ENCODE assay signal across 21 mouse cellular contexts in genomic region chr12:111667421-111667820, GRCm38 (mm10). TPM values are rescaled to one million over a fixed set of nuclear protein-coding genes. Genes with fewer than 3 reads are reported as not detected.
DNase-seq lines count a peak whose midpoint lies in the region; ATAC-seq lines count a peak whose summit lies in the region.
"Had no signal": no experiment of that assay in that cellular context is flagged by ENCODE, and none has a peak within 500 bp of the region (broad histone marks: within the 10 kb centered on the region; RNA-seq: fewer than 3 reads in every experiment).

No protein-coding gene starts in this region.

- H3K4me2 ChIP-seq in forebrain, embryonic 12.5 days = no peak overlapping the region
- H3K4me2 ChIP-seq in forebrain, embryonic 16.5 days (ENCODE audit: low read length) = no peak overlapping the region
- H3K4me2 ChIP-seq in hindbrain, embryonic 13.5 days = no peak overlapping the region
- no peak overlapping the region for H3K4me2 ChIP-seq in hindbrain, embryonic 16.5 days (ENCODE audit: low read length)
- no peak overlapping the region for H3K4me2 ChIP-seq in midbrain, embryonic 13.5 days (replicated peaks)
- H3K4me2 ChIP-seq in midbrain, embryonic 15.5 days = no peak overlapping the region
- H3K4me2 ChIP-seq in neural tube, embryonic 15.5 days = no peak overlapping the region
- H3K4me2 ChIP-seq: heart, embryonic 12.5 days had no signal

- no peak overlapping the region; the same call in 1 of the 2 replicates for H3K9ac ChIP-seq in forebrain, embryonic 12.5 days
- H3K9ac ChIP-seq in forebrain, embryonic 16.5 days (replicated peaks; ENCODE audit: low read depth, low read length) = no peak overlapping the region
- H3K9ac ChIP-seq in hindbrain, embryonic 13.5 days = no peak overlapping the region
- no peak overlapping the region for H3K9ac ChIP-seq in hindbrain, embryonic 16.5 days (ENCODE audit: low read depth, low read length)
- no peak overlapping the region for H3K9ac ChIP-seq in midbrain, embryonic 13.5 days (replicated peaks)
- no peak overlapping the region for H3K9ac ChIP-seq in midbrain, embryonic 15.5 days
- no peak overlapping the region for H3K9ac ChIP-seq in neural tube, embryonic 15.5 days (replicated peaks)

- DNase-seq in ovary, postnatal 14 days (ENCODE audit: low spot score) = no peak
- DNase-seq: B cell, adult 2 months; gastrocnemius, postnatal 10 days; kidney, adult 18-20 months; lung, postnatal 4 days; right cerebral cortex, adult 18-20 months; right cerebral cortex, postnatal 4 days; thymus, postnatal 14 days had no signal

- H3K27ac ChIP-seq in forebrain, embryonic 12.5 days = peak overlapping the region; percentile 89
- H3K27ac ChIP-seq in forebrain, embryonic 16.5 days (ENCODE audit: low read length) = no peak overlapping the region
- peak overlapping the region; percentile 97 for H3K27ac ChIP-seq in hindbrain, embryonic 13.5 days
- H3K27ac ChIP-seq in hindbrain, embryonic 16.5 days (ENCODE audit: low read depth, low read length) = no peak overlapping the region
- H3K27ac ChIP-seq in midbrain, embryonic 13.5 days = peak overlapping the region; percentile 95; the same call in 1 of the 2 replicates
- no peak overlapping the region for H3K27ac ChIP-seq in midbrain, embryonic 15.5 days
- peak overlapping the region; percentile 93; the same call in 1 of the 2 replicates for H3K27ac ChIP-seq in neural tube, embryonic 15.5 days (replicated peaks)
- H3K27ac ChIP-seq: kidney, postnatal 0 days had no signal

- no peak for ATAC-seq in forebrain, embryonic 12.5 days (ENCODE audit: low FRiP score)
- ATAC-seq in forebrain, embryonic 16.5 days = no peak
- ATAC-seq in hindbrain, embryonic 13.5 days (ENCODE audit: low FRiP score) = no peak
- ATAC-seq in hindbrain, embryonic 16.5 days = no peak
- ATAC-seq in midbrain, embryonic 13.5 days = no peak
- ATAC-seq in midbrain, embryonic 15.5 days (replicated peaks) = no peak
- no peak for ATAC-seq in neural tube, embryonic 15.5 days (ENCODE audit: low FRiP score)
- ATAC-seq: Patski had no signal

- H3K4me1 ChIP-seq in forebrain, embryonic 12.5 days = peaks cover 34% of the 10 kb centered on the region
- peaks cover 25% of the 10 kb centered on the region for H3K4me1 ChIP-seq in forebrain, embryonic 16.5 days (replicated peaks; ENCODE audit: control insufficient read depth, insufficient read depth, low read length)
- H3K4me1 ChIP-seq in hindbrain, embryonic 13.5 days (replicated peaks) = peaks cover 38% of the 10 kb centered on the region
- H3K4me1 ChIP-seq in hindbrain, embryonic 16.5 days (ENCODE audit: control insufficient read depth, insufficient read depth, low read depth, low read length) = peaks cover 23% of the 10 kb centered on the region
- peaks cover 41% of the 10 kb centered on the region for H3K4me1 ChIP-seq in midbrain, embryonic 13.5 days (replicated peaks)
- peaks cover 30% of the 10 kb centered on the region for H3K4me1 ChIP-seq in midbrain, embryonic 15.5 days
- peaks cover 35% of the 10 kb centered on the region for H3K4me1 ChIP-seq in neural tube, embryonic 15.5 days

- H3K36me3 ChIP-seq in forebrain, embryonic 12.5 days (replicated peaks) = peaks cover 42% of the 10 kb centered on the region
- no peaks in the 10 kb centered on the region; the same call in 1 of the 2 replicates for H3K36me3 ChIP-seq in forebrain, embryonic 16.5 days (ENCODE audit: control insufficient read depth, insufficient read depth)
- H3K36me3 ChIP-seq in hindbrain, embryonic 13.5 days = peaks cover 37% of the 10 kb centered on the region
- H3K36me3 ChIP-seq in hindbrain, embryonic 16.5 days (ENCODE audit: control insufficient read depth, insufficient read depth, low read length) = no peaks in the 10 kb centered on the region
- peaks cover 36% of the 10 kb centered on the region for H3K36me3 ChIP-seq in midbrain, embryonic 13.5 days
- H3K36me3 ChIP-seq in midbrain, embryonic 15.5 days (replicated peaks) = 0 out of 2 replicates have a peak, but pooled peaks cover 5% of the 10 kb centered on the region
- H3K36me3 ChIP-seq in neural tube, embryonic 15.5 days = peaks cover 14% of the 10 kb centered on the region

- 85% methylated on average over 5 of the region's 5 CpGs for WGBS in forebrain, embryonic 12.5 days
- WGBS in forebrain, embryonic 16.5 days = 96% methylated on average over 5 of the region's 5 CpGs
- WGBS in hindbrain, embryonic 13.5 days = 94% methylated on average over 5 of the region's 5 CpGs
- 84% methylated on average over 5 of the region's 5 CpGs for whole genome bisulfite sequencing in hindbrain, embryonic 16.5 days
- WGBS in midbrain, embryonic 13.5 days = 93% methylated on average over 5 of the region's 5 CpGs
- WGBS in midbrain, embryonic 15.5 days = 93% methylated on average over 5 of the region's 5 CpGs
- 87% methylated on average over 5 of the region's 5 CpGs for WGBS in neural tube, embryonic 15.5 days

- no peaks in the 10 kb centered on the region for H3K9me3 ChIP-seq in forebrain, embryonic 12.5 days
- no peaks in the 10 kb centered on the region for H3K9me3 ChIP-seq in forebrain, embryonic 16.5 days (ENCODE audit: control insufficient read depth, low read length)
- H3K9me3 ChIP-seq in hindbrain, embryonic 13.5 days = no peaks in the 10 kb centered on the region
- H3K9me3 ChIP-seq in hindbrain, embryonic 16.5 days (ENCODE audit: control insufficient read depth, low read length) = no peaks in the 10 kb centered on the region
- no peaks in the 10 kb centered on the region for H3K9me3 ChIP-seq in midbrain, embryonic 13.5 days
- no peaks in the 10 kb centered on the region for H3K9me3 ChIP-seq in midbrain, embryonic 15.5 days
- H3K9me3 ChIP-seq in neural tube, embryonic 15.5 days (replicated peaks) = no peaks in the 10 kb centered on the region
- H3K9me3 ChIP-seq: heart, embryonic 12.5 days had no signal

- no peaks in the 10 kb centered on the region for H3K27me3 ChIP-seq in forebrain, embryonic 12.5 days
- H3K27me3 ChIP-seq in forebrain, embryonic 16.5 days (replicated peaks; ENCODE audit: control insufficient read depth, insufficient read depth, low read length) = no peaks in the 10 kb centered on the region
- H3K27me3 ChIP-seq in hindbrain, embryonic 13.5 days = no peaks in the 10 kb centered on the region
- no peaks in the 10 kb centered on the region for H3K27me3 ChIP-seq in hindbrain, embryonic 16.5 days (replicated peaks; ENCODE audit: control insufficient read depth, insufficient read depth, low read length)
- H3K27me3 ChIP-seq in midbrain, embryonic 13.5 days = no peaks in the 10 kb centered on the region
- H3K27me3 ChIP-seq in midbrain, embryonic 15.5 days (replicated peaks) = no peaks in the 10 kb centered on the region
- no peaks in the 10 kb centered on the region for H3K27me3 ChIP-seq in neural tube, embryonic 15.5 days (replicated peaks)
- H3K27me3 ChIP-seq: CH12.LX, Patski had no signal

- H3K4me3 ChIP-seq in forebrain, embryonic 12.5 days (replicated peaks) = no peak overlapping the region
- H3K4me3 ChIP-seq in forebrain, embryonic 16.5 days (replicated peaks; ENCODE audit: low read length) = no peak overlapping the region
- H3K4me3 ChIP-seq in hindbrain, embryonic 13.5 days = no peak overlapping the region
- no peak overlapping the region for H3K4me3 ChIP-seq in hindbrain, embryonic 16.5 days (ENCODE audit: low read length)
- no peak overlapping the region for H3K4me3 ChIP-seq in midbrain, embryonic 13.5 days (replicated peaks)
- H3K4me3 ChIP-seq in midbrain, embryonic 15.5 days = no peak overlapping the region
- H3K4me3 ChIP-seq in neural tube, embryonic 15.5 days (replicated peaks) = no peak overlapping the region
- H3K4me3 ChIP-seq: heart, embryonic 12.5 days; myocyte had no signal

RNA-seq across cellular contexts. Expression of gene Ckb, which starts 4.7 kb away (rescaled TPM):
- 2,395 and 2,485 TPM in 2 replicates for polyA plus RNA-seq in forebrain, embryonic 12.5 days (2016; fragmentation: Nextera tagmentation; extraction: Ambion mirVana)
- 1,407 and 1,413 TPM in 2 replicates for polyA plus RNA-seq in forebrain, embryonic 16.5 days (2015; fragmentation: Nextera tagmentation; extraction: Ambion mirVana)
- polyA plus RNA-seq in hindbrain, embryonic 13.5 days (2015; fragmentation: Nextera tagmentation; extraction: Ambion mirVana) = 1,675 and 1,703 TPM in 2 replicates
- 1,949 and 2,238 TPM in 2 replicates for polyA plus RNA-seq in hindbrain, embryonic 16.5 days (2015; fragmentation: Nextera tagmentation; extraction: Ambion mirVana)
- 1,952 and 2,005 TPM in 2 replicates for polyA plus RNA-seq in midbrain, embryonic 13.5 days (2015; fragmentation: Nextera tagmentation; extraction: Ambion mirVana)
- 1,376 and 1,480 TPM in 2 replicates for polyA plus RNA-seq in midbrain, embryonic 15.5 days (2015; fragmentation: Nextera tagmentation; extraction: Ambion mirVana)
- 1,500 and 1,731 TPM in 2 replicates for polyA plus RNA-seq in neural tube, embryonic 15.5 days (2015; fragmentation: Nextera tagmentation; extraction: Ambion mirVana)
- polyA plus RNA-seq: G1E had no signal

RNA-seq across cellular contexts. Expression of gene Trmt61a, which starts 10.5 kb away (rescaled TPM):
- 15.4 and 16.7 TPM in 2 replicates for polyA plus RNA-seq in forebrain, embryonic 12.5 days (2016; fragmentation: Nextera tagmentation; extraction: Ambion mirVana)
- polyA plus RNA-seq in forebrain, embryonic 16.5 days (2015; fragmentation: Nextera tagmentation; extraction: Ambion mirVana) = 9.8 and 12.6 TPM in 2 replicates
- 8.6 and 9.3 TPM in 2 replicates for polyA plus RNA-seq in hindbrain, embryonic 13.5 days (2015; fragmentation: Nextera tagmentation; extraction: Ambion mirVana)
- polyA plus RNA-seq in hindbrain, embryonic 16.5 days (2015; fragmentation: Nextera tagmentation; extraction: Ambion mirVana) = 8.8 and 11.1 TPM in 2 replicates
- polyA plus RNA-seq in midbrain, embryonic 13.5 days (2015; fragmentation: Nextera tagmentation; extraction: Ambion mirVana) = 9.0 and 9.4 TPM in 2 replicates
- 10.4 and 11.9 TPM in 2 replicates for polyA plus RNA-seq in midbrain, embryonic 15.5 days (2015; fragmentation: Nextera tagmentation; extraction: Ambion mirVana)
- 9.6 and 10.8 TPM in 2 replicates for polyA plus RNA-seq in neural tube, embryonic 15.5 days (2015; fragmentation: Nextera tagmentation; extraction: Ambion mirVana)

RNA-seq across cellular contexts. Expression of gene Bag5, which starts 45.6 kb away (rescaled TPM):
- polyA plus RNA-seq in forebrain, embryonic 12.5 days (2016; fragmentation: Nextera tagmentation; extraction: Ambion mirVana) = 59.0 and 62.7 TPM in 2 replicates
- polyA plus RNA-seq in forebrain, embryonic 16.5 days (2015; fragmentation: Nextera tagmentation; extraction: Ambion mirVana) = 70.8 and 71.5 TPM in 2 replicates
- polyA plus RNA-seq in hindbrain, embryonic 13.5 days (2015; fragmentation: Nextera tagmentation; extraction: Ambion mirVana) = 65.3 and 67.9 TPM in 2 replicates
- 65.3 and 65.7 TPM in 2 replicates for polyA plus RNA-seq in hindbrain, embryonic 16.5 days (2015; fragmentation: Nextera tagmentation; extraction: Ambion mirVana)
- 63.9 and 68.2 TPM in 2 replicates for polyA plus RNA-seq in midbrain, embryonic 13.5 days (2015; fragmentation: Nextera tagmentation; extraction: Ambion mirVana)
- 71.7 and 73.1 TPM in 2 replicates for polyA plus RNA-seq in midbrain, embryonic 15.5 days (2015; fragmentation: Nextera tagmentation; extraction: Ambion mirVana)
- 61.5 and 65.2 TPM in 2 replicates for polyA plus RNA-seq in neural tube, embryonic 15.5 days (2015; fragmentation: Nextera tagmentation; extraction: Ambion mirVana)

RNA-seq across cellular contexts. Expression of gene Apopt1, which starts 45.6 kb away (rescaled TPM):
- 55.0 and 56.0 TPM in 2 replicates for polyA plus RNA-seq in forebrain, embryonic 12.5 days (2016; fragmentation: Nextera tagmentation; extraction: Ambion mirVana)
- 47.2 and 48.3 TPM in 2 replicates for polyA plus RNA-seq in forebrain, embryonic 16.5 days (2015; fragmentation: Nextera tagmentation; extraction: Ambion mirVana)
- 55.1 and 62.1 TPM in 2 replicates for polyA plus RNA-seq in hindbrain, embryonic 13.5 days (2015; fragmentation: Nextera tagmentation; extraction: Ambion mirVana)
- 52.9 and 54.7 TPM in 2 replicates for polyA plus RNA-seq in hindbrain, embryonic 16.5 days (2015; fragmentation: Nextera tagmentation; extraction: Ambion mirVana)
- 59.5 and 59.6 TPM in 2 replicates for polyA plus RNA-seq in midbrain, embryonic 13.5 days (2015; fragmentation: Nextera tagmentation; extraction: Ambion mirVana)
- polyA plus RNA-seq in midbrain, embryonic 15.5 days (2015; fragmentation: Nextera tagmentation; extraction: Ambion mirVana) = 51.9 and 55.3 TPM in 2 replicates
- 58.5 and 58.8 TPM in 2 replicates for polyA plus RNA-seq in neural tube, embryonic 15.5 days (2015; fragmentation: Nextera tagmentation; extraction: Ambion mirVana)

Comparison
In these comparisons a context has a peak if more than half of its experiments do, and no peak if none do; other contexts are left out.
1. H3K27ac ChIP-seq: peak in forebrain, embryonic 12.5 days (single experiment), hindbrain, embryonic 13.5 days (single experiment), midbrain, embryonic 13.5 days (single experiment) and neural tube, embryonic 15.5 days (single experiment); none in forebrain, embryonic 16.5 days (single experiment), hindbrain, embryonic 16.5 days (single experiment) and midbrain, embryonic 15.5 days (single experiment).